Mouse (Mus musculus) forebrain, embryonic 15.5 days (tissue): ENCODE data around the gene Bloc1s5. TPM values are rescaled to one million over a fixed set of nuclear protein-coding genes. Genes with fewer than 3 reads are reported as not detected.
A peak's percentile ranks its signal among the peaks of the same experiment; 100 is the strongest.
"Not testable (repeated sequence)": the region's sequence is repeated elsewhere in the genome, so short reads cannot be mapped to it uniquely, and the experiment has no call there.

Experiments used
- ATAC-seq: fragments of 200-750 bp; cut with Nextera tagmentation; replicated peaks from 2 replicates; pipeline ENCODE4 v1.8.0; 2017; ENCODE audit warnings: mild to moderate bottlenecking, moderate TSS enrichment, moderate library complexity
- H3K27ac ChIP-seq: fragments of 300-500 bp; sonication (generic); replicated peaks from 2 replicates; pipeline ENCODE4 v1.5.1; 2015; ENCODE audit warnings: mild to moderate bottlenecking, inconsistent platforms
- H3K27me3 ChIP-seq: fragments of 300-500 bp; sonication (generic); 2 replicates; pipeline ENCODE4 v1.6.1; 2015; ENCODE audit warnings: inconsistent platforms
- H3K36me3 ChIP-seq: fragments of 300-500 bp; sonication (generic); 2 replicates; pipeline ENCODE4 v1.6.1; 2015; ENCODE audit warnings: mild to moderate bottlenecking, inconsistent platforms
- H3K4me1 ChIP-seq: fragments of 300-500 bp; sonication (generic); 2 replicates; pipeline ENCODE4 v1.6.1; 2015; ENCODE audit warnings: inconsistent platforms
- H3K4me2 ChIP-seq: fragments of 300-500 bp; sonication (generic); replicated peaks from 2 replicates; pipeline ENCODE4 v1.6.1; 2015; ENCODE audit warnings: mild to moderate bottlenecking, inconsistent platforms
- H3K4me3 ChIP-seq: fragments of 300-500 bp; sonication (generic); 2 replicates; pipeline ENCODE4 v1.5.1; 2015; ENCODE audit warnings: mild to moderate bottlenecking, inconsistent platforms
- H3K9ac ChIP-seq: fragments of 300-500 bp; sonication (generic); replicated peaks from 2 replicates; pipeline ENCODE4 v1.6.1; 2015; ENCODE audit warnings: mild to moderate bottlenecking, inconsistent platforms
- H3K9me3 ChIP-seq: fragments of 300-500 bp; sonication (generic); 2 replicates; pipeline ENCODE4 v1.6.1; 2016; ENCODE audit warnings: inconsistent platforms
- WGBS: fragments of 180-500 bp; shearing (Covaris S2); methylation state at CpG from one replicate; pipeline ENCODE4 v1.1.7; 2015; ENCODE audit warnings: mixed read lengths; 5-methylcytosine and 5-hydroxymethylcytosine counted together
- polyA plus RNA-seq: library from polyadenylated mRNA; unstranded; fragments of >200 nt; fragmentation: Nextera tagmentation; extraction: Ambion mirVana; gene quantifications from 2 replicates; pipeline ENCODE4 v1.2.1, GENCODE M21; 2015

The Bloc1s5 gene
- polyA plus RNA-seq, 1 experiment from 2014 or later = 24.7 TPM

DNA sequence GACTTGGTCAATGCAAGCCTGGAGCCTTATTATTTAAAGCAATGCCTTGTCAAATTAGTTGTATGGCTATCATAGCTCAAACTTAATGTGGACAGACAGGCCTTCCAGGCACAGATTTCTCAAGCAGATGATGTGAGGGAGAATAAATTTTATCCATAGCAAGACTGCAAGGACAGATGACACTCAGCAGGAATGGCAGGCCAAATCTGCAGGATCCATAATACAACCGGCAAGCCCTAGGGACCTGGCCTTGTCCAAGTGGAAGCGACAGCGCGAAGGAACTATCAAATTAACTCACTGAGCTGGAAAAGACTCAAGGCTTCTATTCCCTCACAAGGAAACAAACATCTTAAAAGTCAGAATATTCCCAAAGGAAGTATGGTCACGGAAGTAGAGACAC is 6.1 kb upstream of the Bloc1s5 start:
- Histone ChIP-seq H3K27me3 (no peaks in the 10 kb centered on the region), H3K9me3 (no peaks in the 10 kb centered on the region), H3K4me3 (no peak overlapping the region), H3K36me3 (peaks cover 27% of the 10 kb centered on the region), H3K4me2 (no peak overlapping the region), H3K9ac (no peak overlapping the region), H3K27ac (no peak overlapping the region), H3K4me1 (no peaks in the 10 kb centered on the region)
- no peak for ATAC-seq
- 87% methylated on average over 5 of the region's 5 CpGs for WGBS

DNA sequence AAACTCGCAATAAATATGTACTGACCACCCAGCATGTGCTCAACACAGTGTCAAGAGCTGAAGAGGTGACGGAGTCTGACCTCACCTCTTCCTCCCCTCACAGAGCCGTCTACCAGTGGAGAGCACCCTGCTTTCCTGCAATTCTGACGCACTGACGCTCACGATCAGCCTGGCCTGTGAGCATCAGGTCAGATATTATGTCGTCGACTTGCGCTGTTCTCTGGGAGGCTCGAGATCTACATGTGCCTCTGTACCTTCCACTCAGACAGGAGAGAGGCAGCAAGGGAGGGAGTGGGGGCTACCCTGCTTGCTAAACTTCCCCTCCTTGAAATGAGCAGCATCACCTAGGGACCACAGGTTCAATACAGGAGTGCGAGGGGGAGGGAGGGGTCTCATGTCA is 3.8 kb upstream of the Bloc1s5 start:
- Histone ChIP-seq H3K36me3 (peaks cover 9% of the 10 kb centered on the region), H3K27ac (no peak overlapping the region), H3K4me3 (no peak overlapping the region), H3K9ac (no peak overlapping the region), H3K4me2 (no peak overlapping the region), H3K9me3 (no peaks in the 10 kb centered on the region), H3K27me3 (no peaks in the 10 kb centered on the region), H3K4me1 (peaks cover 10% of the 10 kb centered on the region)
- 82% methylated on average over 11 of the region's 11 CpGs for WGBS
- no peak for ATAC-seq

DNA sequence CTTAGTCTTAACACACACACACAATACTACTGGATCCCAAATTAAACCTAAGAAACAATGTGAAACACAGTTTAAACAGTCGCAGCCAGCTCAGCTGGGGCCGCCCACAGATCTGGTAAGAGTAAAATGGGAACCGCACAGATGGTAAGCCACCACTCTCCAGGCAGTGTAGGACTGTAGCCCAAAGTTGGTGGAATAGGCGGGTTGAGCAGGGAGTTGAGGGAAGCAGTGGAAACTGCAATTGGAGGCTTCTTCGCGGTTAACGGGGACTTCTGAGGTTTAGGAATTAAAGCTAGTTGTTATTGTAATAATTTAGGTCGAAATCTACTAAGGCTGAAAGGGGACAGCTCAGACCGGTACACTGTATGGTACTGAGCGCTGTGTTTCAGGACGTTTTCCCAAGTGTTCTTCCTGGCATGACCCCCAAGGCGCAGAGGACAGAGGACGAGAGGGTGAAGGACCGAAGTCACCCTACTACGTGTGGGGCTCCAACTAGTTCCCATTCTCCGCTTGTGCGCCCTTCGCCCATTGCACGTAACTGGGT is 581 bp downstream of the Bloc1s5 start:
- Histone ChIP-seq H3K27ac (peak overlapping the region; percentile 76), H3K4me1 (peaks cover 10% of the 10 kb centered on the region), H3K4me2 (peak overlapping the region; percentile 59), H3K27me3 (no peaks in the 10 kb centered on the region), H3K9ac (peak overlapping the region; percentile 64), H3K4me3 (peak overlapping the region; percentile 71), H3K36me3 (peaks cover 4% of the 10 kb centered on the region; the same call in 1 of the 2 replicates), H3K9me3 (no peaks in the 10 kb centered on the region)
- under 1% methylated on average over 19 of the region's 19 CpGs for WGBS
- ATAC-seq = peak; percentile 83

DNA sequence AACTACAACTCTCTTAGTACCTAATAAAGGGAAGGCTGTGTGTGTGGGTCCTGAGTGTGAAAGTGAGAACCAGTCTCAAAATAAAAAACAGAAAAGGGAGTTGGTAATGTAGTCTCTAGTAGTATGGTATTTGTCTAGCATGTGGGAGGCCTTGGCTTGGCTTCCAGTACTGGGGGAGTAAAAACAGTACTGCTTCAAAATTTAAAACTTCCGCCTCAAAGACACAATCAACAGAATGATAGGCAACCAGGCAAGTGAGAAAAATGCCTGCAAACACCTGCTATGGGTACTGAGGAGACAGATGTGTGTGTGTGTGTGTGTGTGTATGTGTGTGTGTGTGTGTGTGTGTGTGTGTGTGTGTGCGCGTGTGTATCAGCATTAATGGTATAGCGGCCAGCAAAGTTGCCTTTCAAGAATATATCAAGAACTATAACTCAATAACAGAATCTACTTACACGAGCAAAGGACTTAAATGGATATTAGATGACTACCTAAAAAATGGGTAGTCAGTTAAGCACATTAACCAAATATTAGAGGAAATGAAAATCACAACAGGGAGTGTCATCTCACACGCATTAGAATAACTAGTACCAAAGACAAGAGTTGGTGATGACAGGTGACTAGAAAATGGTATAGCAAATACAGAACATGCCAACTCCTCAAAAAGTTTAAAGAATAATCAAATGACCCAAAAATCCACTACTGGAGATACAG is 1.5 kb downstream of the Bloc1s5 start:
- H3K4me3 ChIP-seq = peak overlapping the region; percentile 71; the same call in 1 of the 2 replicates
- 95% methylated on average over 6 of the region's 6 CpGs for WGBS

DNA sequence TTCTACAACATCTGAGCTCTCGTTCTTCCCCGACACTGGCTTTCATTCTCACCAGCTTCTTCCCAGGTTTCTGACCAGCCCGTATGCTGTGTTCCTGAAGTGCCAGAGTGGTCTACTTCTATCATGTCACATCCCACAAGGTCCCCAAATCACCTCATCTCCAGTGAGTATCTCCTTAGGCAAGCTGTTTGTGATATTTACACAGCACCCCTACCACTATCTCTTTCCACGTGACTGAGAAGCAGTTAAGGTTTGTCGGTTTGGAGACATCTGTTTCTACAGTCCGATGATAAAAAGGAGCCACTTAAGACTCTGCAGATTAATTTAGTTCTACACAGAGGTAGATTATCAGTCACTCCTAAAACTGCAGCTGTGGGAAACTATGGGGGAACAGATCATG is 2.4 kb downstream of the Bloc1s5 start:
- H3K4me2 ChIP-seq = no peak overlapping the region
- WGBS = 90% methylated on average over 6 of the region's 6 CpGs

More for the DNA sequence above, 1.5 kb downstream of the Bloc1s5 start:
- Histone ChIP-seq H3K4me1 (peaks cover 10% of the 10 kb centered on the region), H3K9ac (no peak overlapping the region), H3K36me3 (peaks cover 4% of the 10 kb centered on the region; the same call in 1 of the 2 replicates), H3K27me3 (no peaks in the 10 kb centered on the region), H3K4me2 (no peak overlapping the region), H3K9me3 (no peaks in the 10 kb centered on the region), H3K27ac (no peak overlapping the region)
- no peak for ATAC-seq

DNA sequence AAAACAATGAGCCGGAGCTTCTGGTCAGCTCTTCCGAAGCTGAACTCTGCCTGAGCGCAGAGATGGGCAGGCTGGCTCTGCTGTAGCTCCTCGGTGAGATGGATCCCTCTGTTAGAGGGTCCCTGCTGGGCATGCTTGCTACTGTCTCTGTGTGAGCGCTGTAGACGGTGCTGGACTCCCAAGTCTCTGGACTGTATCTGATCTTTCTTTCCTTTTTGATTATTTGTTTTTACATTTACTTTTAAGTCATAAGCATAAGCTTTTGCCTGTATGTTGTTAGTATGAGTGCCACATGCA is 8.7 kb downstream of the Bloc1s5 start:
- peak; percentile 55; the same call in 1 of the 2 replicates for ATAC-seq
- H3K9ac ChIP-seq = no peak overlapping the region
- WGBS = 18% methylated on average over 6 of the region's 6 CpGs

More for the DNA sequence above, 2.4 kb downstream of the Bloc1s5 start:
- Histone ChIP-seq H3K9me3 (no peaks in the 10 kb centered on the region), H3K9ac (no peak overlapping the region), H3K4me3 (no peak overlapping the region), H3K27me3 (no peaks in the 10 kb centered on the region), H3K27ac (no peak overlapping the region), H3K4me1 (peaks cover 10% of the 10 kb centered on the region), H3K36me3 (peaks cover 4% of the 10 kb centered on the region; the same call in 1 of the 2 replicates)
- no peak for ATAC-seq

DNA sequence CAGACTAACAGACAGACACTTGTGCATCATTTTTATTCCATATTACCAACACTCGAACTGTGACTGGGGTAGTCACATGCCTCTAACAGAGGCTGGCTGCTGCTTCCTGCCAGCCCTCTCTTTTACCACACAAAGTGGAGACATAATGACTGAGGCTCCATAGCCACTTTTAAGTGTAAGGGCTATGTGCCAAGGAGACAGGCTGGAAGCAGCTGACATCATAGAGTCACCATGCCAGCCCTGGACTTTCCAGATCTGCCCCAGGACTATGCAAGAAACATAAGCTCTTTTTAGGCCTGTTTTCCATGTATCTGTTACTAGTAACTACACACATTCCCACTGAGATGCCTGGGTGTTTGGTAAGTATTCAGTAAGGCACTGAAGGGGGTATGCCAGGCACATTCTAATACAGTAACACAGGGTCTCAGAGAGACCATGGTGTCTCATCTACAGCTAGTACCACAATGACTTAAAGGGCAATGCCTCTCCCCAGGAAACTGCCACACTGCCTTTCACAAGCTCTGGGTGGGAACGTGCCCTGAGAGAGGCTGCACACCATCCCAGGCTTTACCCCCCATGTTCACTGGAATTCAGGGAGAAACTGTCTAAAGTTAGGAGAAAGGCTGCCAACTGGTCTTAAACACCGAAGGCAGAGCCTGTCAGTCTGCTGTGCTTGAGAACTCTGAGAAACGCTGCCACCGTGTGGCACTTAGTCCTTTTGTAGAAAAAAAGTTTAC is 9.2 kb downstream of the Bloc1s5 start:
- Histone ChIP-seq H3K36me3 (peaks cover 4% of the 10 kb centered on the region; the same call in 1 of the 2 replicates), H3K4me3 (no peak overlapping the region), H3K4me2 (no peak overlapping the region), H3K9ac (no peak overlapping the region), H3K9me3 (no peaks in the 10 kb centered on the region), H3K4me1 (peaks cover 9% of the 10 kb centered on the region; the same call in 1 of the 2 replicates), H3K27ac (no peak overlapping the region), H3K27me3 (no peaks in the 10 kb centered on the region)
- 15% methylated on average over 5 of the region's 5 CpGs for WGBS
- ATAC-seq = 0 out of 2 replicates have a peak, but pooled peaks have one; percentile 51

More for the DNA sequence above, 8.7 kb downstream of the Bloc1s5 start:
- H3K36me3 ChIP-seq = peaks cover 4% of the 10 kb centered on the region; the same call in 1 of the 2 replicates
- H3K27me3 ChIP-seq = no peaks in the 10 kb centered on the region
- H3K4me2 ChIP-seq = no peak overlapping the region
- H3K4me3 ChIP-seq = no peak overlapping the region
- H3K27ac ChIP-seq = no peak overlapping the region
- H3K4me1 ChIP-seq = peaks cover 9% of the 10 kb centered on the region; the same call in 1 of the 2 replicates
- H3K9me3 ChIP-seq = no peaks in the 10 kb centered on the region

DNA sequence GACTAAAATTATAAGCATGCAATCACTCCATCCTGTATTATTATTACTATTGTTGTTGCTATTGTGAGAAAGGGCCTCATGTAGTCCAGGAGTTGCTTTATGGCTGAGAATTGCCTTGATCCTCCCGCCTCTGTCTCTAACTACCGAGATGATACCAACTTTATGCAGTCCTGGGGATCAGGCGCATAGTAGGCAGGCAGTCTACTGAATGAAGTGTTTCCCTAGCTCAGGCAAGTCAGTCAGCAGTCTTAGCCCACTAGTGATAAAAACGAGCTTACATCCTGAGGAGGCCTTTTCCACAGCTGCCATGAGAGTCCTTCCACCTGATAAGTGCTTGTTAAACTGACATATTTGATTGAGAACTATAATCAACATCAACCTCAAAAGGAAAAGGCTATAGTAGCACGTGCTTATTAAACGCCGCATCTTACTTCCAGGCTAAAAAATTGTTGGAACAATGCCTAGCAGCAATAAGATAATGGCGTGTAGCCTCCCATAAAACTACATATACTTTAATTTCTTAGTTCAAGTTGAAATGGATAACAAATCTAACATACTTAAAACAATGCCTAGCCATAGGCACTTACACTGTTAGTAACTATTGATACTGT is 10.5 kb downstream of the Bloc1s5 start:
- Histone ChIP-seq H3K9me3 (no peaks in the 10 kb centered on the region), H3K27ac (no peak overlapping the region), H3K4me2 (no peak overlapping the region), H3K36me3 (no peaks in the 10 kb centered on the region), H3K4me3 (no peak overlapping the region), H3K9ac (no peak overlapping the region), H3K4me1 (peaks cover 9% of the 10 kb centered on the region; the same call in 1 of the 2 replicates), H3K27me3 (no peaks in the 10 kb centered on the region)
- 76% methylated on average over 8 of the region's 8 CpGs for WGBS
- ATAC-seq = no peak

DNA sequence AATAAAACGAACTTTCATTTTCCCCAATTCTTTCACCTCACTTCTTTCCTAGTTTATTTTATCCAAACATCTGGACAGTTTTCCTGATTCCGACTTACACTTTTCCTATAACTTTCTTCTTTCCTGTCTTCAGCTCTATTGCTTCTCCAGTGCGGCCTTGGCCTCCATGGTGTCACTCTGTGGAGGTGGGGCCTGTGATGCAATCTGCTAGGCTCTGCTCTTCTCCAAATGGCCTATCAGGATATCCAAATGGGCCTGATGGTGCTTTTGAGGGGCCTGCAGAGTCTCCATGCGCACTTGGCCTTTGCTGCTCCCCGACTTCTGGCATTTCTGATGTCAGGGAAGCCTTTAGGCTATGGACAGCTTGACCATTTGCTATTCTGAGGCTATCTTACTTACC is 11.6 kb downstream of the Bloc1s5 start:
- no peak for ATAC-seq
- H3K9ac ChIP-seq = no peak overlapping the region
- H3K9me3 ChIP-seq = no peaks in the 10 kb centered on the region
- H3K4me2 ChIP-seq = no peak overlapping the region
- no peaks in the 10 kb centered on the region for H3K27me3 ChIP-seq
- no peak overlapping the region for H3K4me3 ChIP-seq
- H3K36me3 ChIP-seq = no peaks in the 10 kb centered on the region
- 94% methylated on average over 5 of the region's 5 CpGs for WGBS
- no peak overlapping the region for H3K27ac ChIP-seq
- H3K4me1 ChIP-seq = peaks cover 9% of the 10 kb centered on the region; the same call in 1 of the 2 replicates

DNA sequence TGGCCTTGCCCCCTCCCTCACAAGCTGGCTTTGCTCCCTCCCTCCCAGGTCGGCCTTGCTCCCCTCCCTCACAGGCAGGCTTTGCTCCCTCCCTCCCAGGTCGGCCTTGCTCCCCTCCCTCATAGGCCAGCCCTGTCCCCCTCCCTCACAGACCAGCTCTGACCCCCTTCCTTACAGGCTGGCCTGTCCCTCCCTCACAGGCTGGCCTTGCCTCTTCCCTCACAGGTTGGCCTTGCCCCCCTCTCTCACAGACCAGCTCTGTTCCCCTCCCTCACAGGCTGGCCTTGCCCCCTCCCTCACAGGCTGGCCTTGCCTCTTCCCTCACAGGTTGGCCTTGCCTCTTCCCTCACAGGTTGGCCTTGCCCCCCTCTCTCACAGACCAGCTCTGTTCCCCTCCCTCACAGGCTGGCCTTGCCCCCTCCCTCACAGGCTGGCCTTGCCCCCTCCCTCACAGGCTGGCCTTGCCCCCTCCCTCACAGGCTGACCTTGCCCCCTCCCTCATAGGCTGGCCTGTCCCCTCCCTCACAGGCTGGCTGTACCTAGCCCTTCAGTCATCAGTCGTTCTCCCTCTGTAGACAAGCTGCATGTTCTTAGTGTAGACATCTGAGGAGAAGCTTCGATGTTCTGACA is 16.8 kb downstream of the Bloc1s5 start:
- 71% methylated on average over 4 of the region's 4 CpGs for whole genome bisulfite sequencing
- not testable (repeated sequence) for H3K9ac ChIP-seq, H3K4me1 ChIP-seq, H3K36me3 ChIP-seq, ATAC-seq, H3K4me2 ChIP-seq, H3K27me3 ChIP-seq, H3K4me3 ChIP-seq, H3K9me3 ChIP-seq, H3K27ac ChIP-seq

DNA sequence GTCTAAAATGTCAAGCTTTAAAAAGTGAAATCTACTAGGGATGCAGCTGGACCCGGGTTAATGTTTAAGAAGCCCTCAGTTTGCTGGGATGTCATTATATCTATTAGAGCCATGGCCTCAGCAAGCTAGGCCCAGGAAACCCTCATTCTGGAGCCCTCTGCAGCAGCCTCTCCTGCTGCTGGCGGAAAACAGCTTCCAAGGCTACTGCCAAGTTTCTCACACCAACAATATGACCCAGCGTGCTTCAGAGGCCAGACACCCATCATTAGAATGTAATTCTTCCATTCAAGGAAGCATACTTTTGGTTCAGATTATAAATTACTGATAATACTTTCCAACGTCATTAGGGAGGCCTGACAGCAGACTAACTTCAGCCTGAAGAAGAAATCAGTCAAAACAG is 18.0 kb downstream of the Bloc1s5 start:
- no peak for ATAC-seq
- Histone ChIP-seq H3K4me1 (no peaks in the 10 kb centered on the region), H3K27me3 (no peaks in the 10 kb centered on the region), H3K9me3 (no peaks in the 10 kb centered on the region), H3K4me2 (no peak overlapping the region), H3K27ac (no peak overlapping the region), H3K36me3 (peaks cover 5% of the 10 kb centered on the region; the same call in 1 of the 2 replicates), H3K4me3 (no peak overlapping the region), H3K9ac (no peak overlapping the region)
- WGBS = 77% methylated on average over 4 of the region's 4 CpGs
